ENCODE assay signal across 11 mouse cellular contexts in genomic region chr10:84758483-84759431, GRCm38 (mm10). TPM values are rescaled to one million over a fixed set of nuclear protein-coding genes. Genes with fewer than 3 reads are reported as not detected.
DNase-seq lines count a peak whose midpoint lies in the region; ATAC-seq and TF ChIP-seq lines count a peak whose summit lies in the region.
"Had no signal": no experiment of that assay in that cellular context is flagged by ENCODE, and none has a peak within 500 bp of the region (broad histone marks: within the 10 kb centered on the region; RNA-seq: fewer than 3 reads in every experiment).

No protein-coding gene starts in this region.

- TF ChIP-seq EP300 in lung, postnatal 0 days (IDR thresholded peaks at IDR 0.05), result no peak

- H3K27me3 ChIP-seq in lung, postnatal 0 days (replicated peaks; ENCODE audit: insufficient read depth, low read length), result peaks cover 87% of the 10 kb centered on the region
- peaks cover 25% of the 10 kb centered on the region for H3K27me3 ChIP-seq in forebrain, embryonic 11.5 days (ENCODE audit: control insufficient read depth, insufficient read depth, low read length)
- peaks cover 82% of the 10 kb centered on the region for H3K27me3 ChIP-seq in kidney, postnatal 0 days (ENCODE audit: insufficient read depth, low read length)

- no peak for ATAC-seq in lung, postnatal 0 days
- ATAC-seq in forebrain, embryonic 11.5 days (replicated peaks; ENCODE audit: low FRiP score), result no peak
- ATAC-seq in kidney, postnatal 0 days (replicated peaks; ENCODE audit: low FRiP score, low read depth), result no peak

- DNase-seq in lung, postnatal 0 days (ENCODE audit: low spot score), result no peak
- no peak for DNase-seq in lung, postnatal 36 days
- DNase-seq in forebrain, embryonic 11.5 days (ENCODE audit: low spot score), result peak; percentile 73
- DNase-seq in kidney, postnatal 0 days (ENCODE audit: low spot score), result no peak
- peak; percentile 42 for DNase-seq in retina, embryonic 14.5 days (ENCODE audit: low spot score)
- DNase-seq in ovary, postnatal 36 days (ENCODE audit: low spot score), result no peak
- no peak for DNase-seq in MN1 (ENCODE audit: low spot score)
- no peak for DNase-seq in urinary bladder, adult 2 months (ENCODE audit: low spot score)
- DNase-seq: adrenal gland, adult 8-10 months; spleen, adult 18-20 months had no signal

- 3% methylated on average over 51 of the region's 51 CpGs for whole genome bisulfite sequencing in lung, postnatal 0 days
- WGBS in forebrain, embryonic 11.5 days, result under 1% methylated on average over 51 of the region's 51 CpGs
- WGBS in kidney, postnatal 0 days, result 3% methylated on average over 51 of the region's 51 CpGs

- H3K36me3 ChIP-seq in lung, postnatal 0 days (ENCODE audit: insufficient read depth, low read length), result no peaks in the 10 kb centered on the region
- H3K36me3 ChIP-seq in forebrain, embryonic 11.5 days (ENCODE audit: control insufficient read depth, insufficient read depth, low read length), result no peaks in the 10 kb centered on the region
- H3K36me3 ChIP-seq in kidney, postnatal 0 days (ENCODE audit: insufficient read depth, low read length), result no peaks in the 10 kb centered on the region

- TF ChIP-seq CTCF in lung, postnatal 0 days (IDR thresholded peaks at IDR 0.05), result no peak
- TF ChIP-seq CTCF in kidney, postnatal 0 days (IDR thresholded peaks at IDR 0.05; ENCODE audit: low read depth), result no peak

- no peaks in the 10 kb centered on the region for H3K9me3 ChIP-seq in lung, postnatal 0 days (ENCODE audit: low read length)
- H3K9me3 ChIP-seq in forebrain, embryonic 11.5 days (ENCODE audit: control insufficient read depth, low read length), result no peaks in the 10 kb centered on the region
- H3K9me3 ChIP-seq in kidney, postnatal 0 days (replicated peaks; ENCODE audit: low read length), result no peaks in the 10 kb centered on the region

- H3K4me2 ChIP-seq in lung, postnatal 0 days (replicated peaks; ENCODE audit: low read depth, low read length), result peak overlapping the region; percentile 17; the same call in 1 of the 2 replicates
- peak overlapping the region; percentile 74 for H3K4me2 ChIP-seq in forebrain, embryonic 11.5 days (ENCODE audit: low read depth, low read length, severe bottlenecking)
- peak overlapping the region; percentile 41 for H3K4me2 ChIP-seq in kidney, postnatal 0 days (ENCODE audit: low read length)

- H3K4me3 ChIP-seq in lung, postnatal 0 days (ENCODE audit: low read depth, low read length), result no peak overlapping the region
- H3K4me3 ChIP-seq in forebrain, embryonic 11.5 days (ENCODE audit: low read depth, low read length), result peak overlapping the region; percentile 59
- H3K4me3 ChIP-seq in kidney, postnatal 0 days (replicated peaks; ENCODE audit: low read depth, low read length), result peak overlapping the region; percentile 16

- H3K9ac ChIP-seq in lung, postnatal 0 days (replicated peaks; ENCODE audit: low read depth), result no peak overlapping the region
- peak overlapping the region; percentile 81 for H3K9ac ChIP-seq in forebrain, embryonic 11.5 days (ENCODE audit: low read length)
- no peak overlapping the region for H3K9ac ChIP-seq in kidney, postnatal 0 days (ENCODE audit: low read depth, low read length)

- peaks cover 7% of the 10 kb centered on the region; the same call in 1 of the 2 replicates for H3K4me1 ChIP-seq in lung, postnatal 0 days (ENCODE audit: insufficient read depth, low read depth, low read length)
- peaks cover 34% of the 10 kb centered on the region for H3K4me1 ChIP-seq in forebrain, embryonic 11.5 days (replicated peaks; ENCODE audit: control insufficient read depth, insufficient read depth, low read length)
- H3K4me1 ChIP-seq in kidney, postnatal 0 days (replicated peaks; ENCODE audit: insufficient read depth, low read length), result peaks cover 36% of the 10 kb centered on the region; the same call in 1 of the 2 replicates

- H3K27ac ChIP-seq in lung, postnatal 0 days (ENCODE audit: low read length), result no peak overlapping the region
- H3K27ac ChIP-seq in forebrain, embryonic 11.5 days (ENCODE audit: low read depth, low read length), result 0 out of 2 replicates have a peak overlapping the region, but pooled peaks have one; percentile 18
- H3K27ac ChIP-seq in kidney, postnatal 0 days, result no peak overlapping the region

RNA-seq across cellular contexts. Expression of gene Rfx4, which starts 2.9 kb away (rescaled TPM):
- 0.08 TPM in 1 of 2 replicates, not detected in the other for polyA plus RNA-seq in lung, postnatal 0 days (2015; fragmentation: Nextera tagmentation; extraction: Ambion mirVana)
- 33.0 and 36.0 TPM in 2 replicates for polyA plus RNA-seq in forebrain, embryonic 11.5 days (2014; fragmentation: Nextera tagmentation; extraction: Ambion mirVana)
- 0.05 and 0.18 TPM in 2 replicates for polyA plus RNA-seq in kidney, postnatal 0 days (2015; fragmentation: Nextera tagmentation; extraction: Ambion mirVana)
- 0.06 TPM in 1 of 2 replicates, not detected in the other for polyA plus RNA-seq in urinary bladder, adult 2 months (2012; rRNA removed)
- polyA plus RNA-seq: large intestine, adult 2 months had no signal

Comparison
In these comparisons a context has a peak if more than half of its experiments do, and no peak if none do; other contexts are left out.
1. DNase-seq: peak in forebrain, embryonic 11.5 days (single experiment) and retina, embryonic 14.5 days (single experiment); none in lung, postnatal 0 days (single experiment), lung, postnatal 36 days (single experiment), kidney, postnatal 0 days (single experiment), ovary, postnatal 36 days (single experiment), MN1 (single experiment) and urinary bladder, adult 2 months (single experiment).
2. H3K4me2 ChIP-seq: peak in every context shown above with its lines; median percentile 74 in forebrain, embryonic 11.5 days; 41 in kidney, postnatal 0 days; 17 in lung, postnatal 0 days.
3. RNA of gene Rfx4, which starts 2.9 kb away (polyA plus RNA-seq): 33.0 to 36.0 TPM in forebrain, embryonic 11.5 days; 0.06 TPM in urinary bladder, adult 2 months, 0.05 to 0.18 TPM in kidney, postnatal 0 days and 0.08 TPM in lung, postnatal 0 days; every median in the first group is over 10 times any median in the second.